Mouse (Mus musculus) cerebellum, adult 2 months (tissue): ENCODE results near the gene Tnks1bp1.

Experiments used
- CTCF ChIP-seq: fragments of 200-500 bp; IDR thresholded peaks from 2 replicates; pipeline ENCODE4 v1.5.1; 2011; ENCODE audit warnings: low read depth, mild to moderate bottlenecking, control low read depth, low read length, moderate library complexity, borderline replicate concordance; ENCODE audit not compliant: insufficient read depth
- POLR2A ChIP-seq: fragments of 200-500 bp; IDR thresholded peaks from 2 replicates; pipeline ENCODE4 v1.6.1; 2011; ENCODE audit warnings: low read length, control low read depth, borderline replicate concordance; ENCODE audit not compliant: insufficient read depth

DNA sequence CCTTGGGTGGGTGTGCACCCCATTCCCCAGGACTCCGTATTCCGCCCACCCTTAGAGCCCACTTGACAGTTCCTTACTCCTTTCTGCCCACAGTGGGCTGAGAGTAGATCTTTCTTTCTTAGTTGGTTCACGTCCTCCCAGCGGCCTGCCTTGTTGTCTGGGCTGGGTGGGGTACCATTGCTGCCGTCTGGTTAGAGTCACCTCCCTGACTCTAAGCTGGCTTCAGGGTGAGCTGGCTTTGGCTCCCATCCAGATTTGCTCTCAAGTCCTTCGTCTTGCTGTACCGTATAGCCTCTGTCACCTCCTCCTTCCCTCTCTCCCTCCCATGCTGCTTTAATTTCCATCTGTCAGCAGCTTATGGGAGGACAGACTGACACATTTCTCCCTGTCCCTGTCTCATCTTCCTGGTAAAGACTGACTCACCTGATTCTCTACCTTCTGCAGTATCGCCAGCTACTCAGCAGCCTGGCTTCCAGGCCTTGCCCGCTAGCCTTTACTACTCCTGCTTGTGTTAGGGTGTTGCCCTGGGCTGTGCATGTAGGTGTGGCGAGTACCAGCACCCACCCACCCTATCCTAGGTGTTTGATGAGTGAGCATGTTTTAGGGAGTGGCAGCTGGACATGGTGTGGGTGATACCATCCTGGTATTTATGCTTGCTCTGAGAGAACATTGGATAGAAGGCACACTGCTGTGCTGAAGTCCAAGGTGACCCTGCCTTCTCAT is 20.2 kb downstream of the Tnks1bp1 start:
- TF ChIP-seq CTCF = no peak
- TF ChIP-seq POLR2A = no peak
